ENCODE assay signal across 8 mouse cellular contexts in genomic region chr15:80159286-80159901, GRCm38 (mm10). TPM values are rescaled to one million over a fixed set of nuclear protein-coding genes. Genes with fewer than 3 reads are reported as not detected.
A peak's percentile ranks its signal among the peaks of the same experiment; 100 is the strongest.
DNase-seq lines count a peak whose midpoint lies in the region; ATAC-seq and TF ChIP-seq lines count a peak whose summit lies in the region.

No protein-coding gene starts in this region.

- H3K9ac ChIP-seq in heart, embryonic 11.5 days (ENCODE audit: low read depth, low read length), result peak overlapping the region; percentile 53; the same call in 1 of the 2 replicates
- H3K9ac ChIP-seq in embryonic facial prominence, embryonic 11.5 days (replicated peaks; ENCODE audit: low read length), result peak overlapping the region; percentile 41
- peak overlapping the region; percentile 15; the same call in 1 of the 2 replicates for H3K9ac ChIP-seq in kidney, postnatal 0 days (ENCODE audit: low read depth, low read length)

- ATAC-seq in heart, embryonic 11.5 days (replicated peaks; ENCODE audit: insufficient number of reproducible peaks, low FRiP score, low TSS enrichment), result no peak
- peak; percentile 69 for ATAC-seq in embryonic facial prominence, embryonic 11.5 days (replicated peaks; ENCODE audit: insufficient number of reproducible peaks, low FRiP score, low TSS enrichment, low read depth)
- ATAC-seq in kidney, postnatal 0 days (replicated peaks; ENCODE audit: low FRiP score, low read depth), result peak; percentile 91

- peaks cover 55% of the 10 kb centered on the region for H3K36me3 ChIP-seq in heart, embryonic 11.5 days (ENCODE audit: control insufficient read depth, insufficient read depth, low read length)
- peaks cover 15% of the 10 kb centered on the region for H3K36me3 ChIP-seq in embryonic facial prominence, embryonic 11.5 days (replicated peaks; ENCODE audit: control insufficient read depth, insufficient read depth, low read depth, low read length)
- peaks cover 27% of the 10 kb centered on the region for H3K36me3 ChIP-seq in kidney, postnatal 0 days (ENCODE audit: insufficient read depth, low read length)

- no peak overlapping the region for H3K4me3 ChIP-seq in heart, embryonic 11.5 days (ENCODE audit: low read depth, low read length)
- no peak overlapping the region for H3K4me3 ChIP-seq in embryonic facial prominence, embryonic 11.5 days (ENCODE audit: low read depth, low read length)
- no peak overlapping the region for H3K4me3 ChIP-seq in kidney, postnatal 0 days (replicated peaks; ENCODE audit: low read depth, low read length)

- no peak overlapping the region for H3K4me2 ChIP-seq in heart, embryonic 11.5 days
- H3K4me2 ChIP-seq in embryonic facial prominence, embryonic 11.5 days (ENCODE audit: low read depth, low read length), result no peak overlapping the region
- H3K4me2 ChIP-seq in kidney, postnatal 0 days (ENCODE audit: low read length), result no peak overlapping the region

- DNase-seq in heart, postnatal 10 days, result no peak
- peak; percentile 79 for DNase-seq in embryonic facial prominence, embryonic 11.5 days (ENCODE audit: low spot score)
- DNase-seq in kidney, postnatal 0 days (ENCODE audit: low spot score), result peak; percentile 89
- DNase-seq in lung, postnatal 14 days, result peak; percentile 55
- no peak for DNase-seq in thymus, postnatal 0 days (ENCODE audit: low spot score)
- no peak for DNase-seq in left cerebral cortex, adult 18-20 months (ENCODE audit: low spot score in 2 of 2)
- DNase-seq in thymus, postnatal 14 days, result no peak

- no peak for TF ChIP-seq CTCF in kidney, postnatal 0 days (IDR thresholded peaks at IDR 0.05; ENCODE audit: low read depth)

- intact Hi-C loops in heart, postnatal 10 days (cut with DNase I), result no loop called here

- peak overlapping the region; percentile 22; the same call in 1 of the 2 replicates for H3K27ac ChIP-seq in heart, embryonic 11.5 days (ENCODE audit: low read depth, low read length)
- peak overlapping the region; percentile 49 for H3K27ac ChIP-seq in embryonic facial prominence, embryonic 11.5 days (replicated peaks; ENCODE audit: low read depth, low read length)
- H3K27ac ChIP-seq in kidney, postnatal 0 days, result peak overlapping the region; percentile 76

- peaks cover 15% of the 10 kb centered on the region for H3K4me1 ChIP-seq in heart, embryonic 11.5 days (ENCODE audit: control insufficient read depth, insufficient read depth, low read length)
- H3K4me1 ChIP-seq in embryonic facial prominence, embryonic 11.5 days (ENCODE audit: control insufficient read depth, insufficient read depth, low read length), result peaks cover 5% of the 10 kb centered on the region
- H3K4me1 ChIP-seq in kidney, postnatal 0 days (replicated peaks; ENCODE audit: insufficient read depth, low read length), result peaks cover 15% of the 10 kb centered on the region

- no peaks in the 10 kb centered on the region for H3K27me3 ChIP-seq in heart, embryonic 11.5 days (ENCODE audit: control insufficient read depth, insufficient read depth, low read length)
- H3K27me3 ChIP-seq in embryonic facial prominence, embryonic 11.5 days (ENCODE audit: control insufficient read depth, insufficient read depth, low read length), result no peaks in the 10 kb centered on the region
- H3K27me3 ChIP-seq in kidney, postnatal 0 days (ENCODE audit: insufficient read depth, low read length), result no peaks in the 10 kb centered on the region

- WGBS in heart, embryonic 11.5 days (ENCODE audit: insufficient replicate concordance), result 29% methylated on average over 8 of the region's 8 CpGs
- 10% methylated on average over 8 of the region's 8 CpGs for WGBS in embryonic facial prominence, embryonic 11.5 days
- whole genome bisulfite sequencing in kidney, postnatal 0 days, result 17% methylated on average over 8 of the region's 8 CpGs

- H3K9me3 ChIP-seq in heart, embryonic 11.5 days (replicated peaks; ENCODE audit: control insufficient read depth, low read length), result no peaks in the 10 kb centered on the region
- no peaks in the 10 kb centered on the region for H3K9me3 ChIP-seq in embryonic facial prominence, embryonic 11.5 days (replicated peaks; ENCODE audit: control insufficient read depth, low read length)
- H3K9me3 ChIP-seq in kidney, postnatal 0 days (replicated peaks; ENCODE audit: low read length), result no peaks in the 10 kb centered on the region

RNA-seq across cellular contexts. Expression of gene Mgat3, which starts 14.1 kb away (rescaled TPM):
- 1.8 and 2.1 TPM in 2 replicates for polyA plus RNA-seq in heart, embryonic 11.5 days (2014; fragmentation: Nextera tagmentation; extraction: Ambion mirVana)
- total RNA-seq in heart, postnatal 10 days (2021), result 1 to 10 TPM; 1.6 to 2.3 TPM
- polyA plus RNA-seq in embryonic facial prominence, embryonic 11.5 days (2014; fragmentation: Nextera tagmentation; extraction: Ambion mirVana), result 9.9 and 10.5 TPM in 2 replicates
- 6.7 and 7.4 TPM in 2 replicates for polyA plus RNA-seq in kidney, postnatal 0 days (2015; fragmentation: Nextera tagmentation; extraction: Ambion mirVana)
- 4.7 and 5.0 TPM in 2 replicates for polyA plus RNA-seq in thymus, postnatal 0 days (2015; fragmentation: Nextera tagmentation; extraction: Ambion mirVana)
- total RNA-seq in left cerebral cortex, adult 18-20 months (2021), result 100 to 1,000 TPM; 124 TPM

RNA-seq across cellular contexts. Expression of gene Tab1, which starts 26.5 kb away (rescaled TPM):
- 18.8 and 25.1 TPM in 2 replicates for polyA plus RNA-seq in heart, embryonic 11.5 days (2014; fragmentation: Nextera tagmentation; extraction: Ambion mirVana)
- total RNA-seq in heart, postnatal 10 days (2021), result 10 to 100 TPM; 33.3 to 34.3 TPM
- 26.8 and 26.9 TPM in 2 replicates for polyA plus RNA-seq in embryonic facial prominence, embryonic 11.5 days (2014; fragmentation: Nextera tagmentation; extraction: Ambion mirVana)
- polyA plus RNA-seq in kidney, postnatal 0 days (2015; fragmentation: Nextera tagmentation; extraction: Ambion mirVana), result 27.7 and 31.8 TPM in 2 replicates
- 37.3 and 38.2 TPM in 2 replicates for polyA plus RNA-seq in thymus, postnatal 0 days (2015; fragmentation: Nextera tagmentation; extraction: Ambion mirVana)
- total RNA-seq in left cerebral cortex, adult 18-20 months (2021), result 10 to 100 TPM; 23.8 to 25.7 TPM

Comparison
In these comparisons a context has a peak if more than half of its experiments do, and no peak if none do; other contexts are left out.
1. H3K27ac ChIP-seq: peak in every context shown above with its lines; median percentile 76 in kidney, postnatal 0 days; 49 in embryonic facial prominence, embryonic 11.5 days; 22 in heart, embryonic 11.5 days.
2. DNase-seq: peak in embryonic facial prominence, embryonic 11.5 days (single experiment), kidney, postnatal 0 days (single experiment) and lung, postnatal 14 days (single experiment); none in heart, postnatal 10 days (0 of 2), thymus, postnatal 0 days (single experiment), left cerebral cortex, adult 18-20 months (0 of 2) and thymus, postnatal 14 days (single experiment).
3. Peak in every context shown above with its lines, with median percentiles within 50 percentile points of each other: H3K9ac ChIP-seq.